Mouse (Mus musculus) limb, embryonic 11.5 days (tissue): Measurements from ENCODE around the gene Baz2b. TPM values are rescaled to one million over a fixed set of nuclear protein-coding genes. Genes with fewer than 3 reads are reported as not detected.

Experiments used
- ATAC-seq: fragments of 200-750 bp; cut with Nextera tagmentation; 2 replicates; pipeline ENCODE4 v1.8.0; 2017; ENCODE audit warnings: low read depth; ENCODE audit not compliant: insufficient number of reproducible peaks, low FRiP score, low TSS enrichment
- DNase-seq: peaks from one replicate; pipeline ENCODE4 v3.0.0-alpha.2; 2015; ENCODE audit warnings: low spot score
- H3K27ac ChIP-seq: fragments of 300-500 bp; sonication (generic); replicated peaks from 2 replicates; pipeline ENCODE4 v1.5.1; 2014; ENCODE audit warnings: low read depth, mild to moderate bottlenecking, low read length
- H3K27me3 ChIP-seq: fragments of 300-500 bp; sonication (generic); 2 replicates; pipeline ENCODE4 v1.6.1; 2014; ENCODE audit warnings: mild to moderate bottlenecking, low read length, mixed read lengths; ENCODE audit not compliant: control insufficient read depth, insufficient read depth
- H3K36me3 ChIP-seq: fragments of 300-500 bp; sonication (generic); 2 replicates; pipeline ENCODE4 v1.6.1; 2014; ENCODE audit warnings: mild to moderate bottlenecking, low read length, moderate library complexity, mixed read lengths; ENCODE audit not compliant: control insufficient read depth, insufficient read depth
- H3K4me1 ChIP-seq: fragments of 300-500 bp; sonication (generic); 2 replicates; pipeline ENCODE4 v1.6.1; 2014; ENCODE audit warnings: low read length, mixed read lengths; ENCODE audit not compliant: control insufficient read depth, insufficient read depth
- H3K4me2 ChIP-seq: fragments of 300-500 bp; sonication (generic); 2 replicates; pipeline ENCODE4 v1.6.1; 2014; ENCODE audit warnings: low read depth, mild to moderate bottlenecking, moderate library complexity; ENCODE audit not compliant: severe bottlenecking
- H3K4me3 ChIP-seq: fragments of 300-500 bp; sonication (generic); 2 replicates; pipeline ENCODE4 v1.5.1; 2014; ENCODE audit warnings: low read depth, low read length
- H3K9ac ChIP-seq: fragments of 300-500 bp; sonication (generic); 2 replicates; pipeline ENCODE4 v1.6.1; 2014; ENCODE audit warnings: mild to moderate bottlenecking, low read length
- H3K9me3 ChIP-seq: fragments of 300-500 bp; sonication (generic); 2 replicates; pipeline ENCODE4 v1.6.1; 2016; ENCODE audit warnings: low read length; ENCODE audit not compliant: control insufficient read depth
- WGBS: fragments of 180-500 bp; shearing (Covaris S2); extraction: QIAGEN DNeasy Blood & Tissue Kit; methylation state at CpG from one replicate; pipeline ENCODE4 v1.1.7; 2014; 5-methylcytosine and 5-hydroxymethylcytosine counted together
- polyA plus RNA-seq: library from polyadenylated mRNA; unstranded; fragments of >200 nt; fragmentation: Nextera tagmentation; extraction: Ambion mirVana; gene quantifications from 2 replicates; pipeline ENCODE4 v1.2.1, GENCODE M21; 2014

Baz2b gene
- polyA plus RNA-seq, 1 experiment from 2014 or later, result 64.2 TPM

DNA sequence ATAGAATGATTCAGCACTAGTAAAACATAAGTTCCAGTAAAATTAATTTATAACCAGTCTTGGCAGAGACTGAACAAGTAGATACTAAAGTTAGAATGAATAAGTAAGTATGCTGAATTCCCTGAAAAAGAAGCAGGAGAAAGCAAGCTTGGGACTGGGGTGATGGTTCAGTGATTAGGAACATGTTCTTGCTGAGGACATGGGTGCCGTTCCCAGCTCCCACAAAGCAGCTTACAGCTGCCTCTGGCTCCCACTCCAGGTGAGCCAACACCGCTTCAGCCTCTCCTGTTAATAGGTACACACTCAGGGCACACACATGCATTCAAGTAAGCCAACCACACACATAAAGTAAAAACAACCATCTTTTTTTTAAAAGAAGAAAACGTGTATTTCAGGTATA is 32.1 kb downstream of the Baz2b start:
- H3K9ac ChIP-seq, result no peak overlapping the region
- H3K27me3 ChIP-seq, result no peaks in the 10 kb centered on the region
- 87% methylated on average over 3 of the region's 3 CpGs for WGBS
- H3K27ac ChIP-seq, result no peak overlapping the region
- H3K4me3 ChIP-seq, result no peak overlapping the region
- no peaks in the 10 kb centered on the region for H3K4me1 ChIP-seq
- ATAC-seq (no peak), DNase-seq (no peak)
- H3K4me2 ChIP-seq, result no peak overlapping the region
- no peaks in the 10 kb centered on the region for H3K9me3 ChIP-seq
- H3K36me3 ChIP-seq, result no peaks in the 10 kb centered on the region

- Histone ChIP-seq H3K9ac (no peak overlapping the region), H3K27ac (no peak overlapping the region), H3K9me3 (no peaks in the 10 kb centered on the region), H3K4me3 (no peak overlapping the region), H3K27me3 (no peaks in the 10 kb centered on the region), H3K4me2 (no peak overlapping the region), H3K36me3 (no peaks in the 10 kb centered on the region), H3K4me1 (no peaks in the 10 kb centered on the region)
- ATAC-seq (no peak), DNase-seq (no peak)
- 92% methylated on average over 5 of the region's 5 CpGs for WGBS
Observed at GRCm38 (mm10) chr2:60176087-60176486, 33.6 kb downstream of the Baz2b start.

DNA sequence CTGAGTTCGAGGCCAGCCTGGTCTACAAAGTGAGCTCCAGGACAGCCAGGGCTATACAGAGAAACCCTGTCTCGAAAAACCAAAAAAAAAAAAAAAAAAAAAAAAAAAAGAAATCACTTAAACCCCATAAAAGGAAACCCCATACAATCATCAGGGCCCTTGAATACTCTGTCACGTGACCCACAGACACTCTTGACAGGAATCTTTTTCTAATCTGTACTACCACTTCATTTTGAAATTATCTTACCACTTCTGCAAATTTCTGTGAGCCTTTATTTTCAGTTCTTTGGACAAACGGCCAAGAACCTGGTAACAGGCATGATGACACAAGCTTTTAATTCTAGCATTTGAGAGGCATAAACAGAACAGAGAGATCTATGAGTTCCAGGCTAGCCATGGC is 34.6 kb downstream of the Baz2b start:
- Histone ChIP-seq H3K4me2 (no peak overlapping the region), H3K9ac (no peak overlapping the region), H3K27me3 (no peaks in the 10 kb centered on the region), H3K4me3 (no peak overlapping the region), H3K4me1 (no peaks in the 10 kb centered on the region), H3K27ac (no peak overlapping the region), H3K9me3 (no peaks in the 10 kb centered on the region), H3K36me3 (no peaks in the 10 kb centered on the region)
- ATAC-seq (no peak), DNase-seq (no peak)
- 88% methylated on average over 3 of the region's 4 CpGs for WGBS

DNA sequence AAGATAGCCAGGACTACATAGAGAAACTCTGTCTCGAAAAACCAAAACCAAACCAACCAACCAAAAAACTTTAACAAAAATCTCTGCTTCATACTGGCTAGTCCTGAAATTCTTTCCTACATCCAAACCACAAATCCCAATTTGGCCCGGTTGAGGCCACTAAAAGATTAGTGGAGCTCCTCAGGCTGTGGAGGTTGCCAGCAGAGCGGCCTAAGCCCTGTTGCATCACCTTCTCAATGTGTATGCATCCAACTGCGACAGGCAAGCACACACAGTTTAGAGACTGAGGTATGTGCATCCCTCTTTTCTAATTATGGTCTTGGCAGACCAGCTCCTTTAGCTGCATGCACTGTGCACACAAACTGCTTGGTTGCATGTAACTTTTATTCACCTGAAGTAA is 36.0 kb downstream of the Baz2b start:
- Histone ChIP-seq H3K36me3 (no peaks in the 10 kb centered on the region), H3K9me3 (no peaks in the 10 kb centered on the region), H3K4me3 (no peak overlapping the region), H3K27me3 (no peaks in the 10 kb centered on the region), H3K9ac (no peak overlapping the region), H3K4me1 (no peaks in the 10 kb centered on the region), H3K27ac (no peak overlapping the region), H3K4me2 (no peak overlapping the region)
- ATAC-seq (no peak), DNase-seq (no peak)
- 95% methylated on average over 4 of the region's 4 CpGs for WGBS

DNA sequence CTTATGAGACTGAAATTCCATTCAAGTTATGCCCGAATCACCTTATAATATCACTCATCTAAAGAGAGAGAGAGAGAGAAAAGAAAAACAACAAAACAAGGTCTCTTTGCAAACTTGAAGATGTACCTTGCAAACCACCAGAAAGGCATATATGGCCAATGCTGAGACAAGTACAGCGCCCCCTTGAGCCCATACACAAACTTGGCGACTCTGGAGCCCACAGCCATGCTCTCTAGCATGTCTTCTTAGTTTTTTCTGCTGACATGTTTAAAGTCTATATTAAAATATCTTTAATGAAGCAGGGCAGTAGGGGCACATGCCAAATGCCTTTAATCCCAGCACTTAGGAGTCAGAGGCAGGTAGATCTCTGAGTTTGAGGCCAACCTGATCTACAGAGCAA is 36.4 kb downstream of the Baz2b start:
- no peak for DNase-seq
- Histone ChIP-seq H3K4me2 (no peak overlapping the region), H3K27ac (no peak overlapping the region), H3K27me3 (no peaks in the 10 kb centered on the region), H3K36me3 (no peaks in the 10 kb centered on the region), H3K4me3 (no peak overlapping the region), H3K9ac (no peak overlapping the region), H3K9me3 (no peaks in the 10 kb centered on the region), H3K4me1 (no peaks in the 10 kb centered on the region)
- 64% methylated on average over 3 of the region's 3 CpGs for WGBS
- no peak for ATAC-seq

DNA sequence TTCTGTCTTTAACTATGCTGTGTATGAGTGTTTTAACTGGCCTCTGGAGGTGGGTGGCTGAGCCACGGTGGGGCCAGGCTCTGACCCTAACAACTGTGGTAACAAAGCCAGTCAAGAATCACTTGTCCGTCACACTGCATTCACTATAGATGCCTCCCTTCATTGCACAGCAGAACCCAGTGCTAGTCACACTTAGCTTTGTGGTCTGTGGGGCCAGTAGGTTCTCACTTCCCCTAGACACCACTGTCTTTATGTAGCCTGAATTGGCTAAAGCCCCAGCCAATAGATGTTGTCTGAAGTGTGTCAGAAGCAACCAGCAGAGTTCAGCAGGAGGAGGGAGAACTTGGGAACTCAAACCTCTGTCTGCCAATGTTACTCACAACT is 37.1 kb downstream of the Baz2b start:
- H3K4me1 ChIP-seq, result no peaks in the 10 kb centered on the region
- no peaks in the 10 kb centered on the region for H3K9me3 ChIP-seq
- 85% methylated on average over 2 of the region's 2 CpGs for WGBS
- no peaks in the 10 kb centered on the region for H3K36me3 ChIP-seq
- no peak overlapping the region for H3K9ac ChIP-seq
- H3K4me2 ChIP-seq, result no peak overlapping the region
- no peak overlapping the region for H3K4me3 ChIP-seq
- DNase-seq (no peak), ATAC-seq (no peak)
- no peaks in the 10 kb centered on the region for H3K27me3 ChIP-seq
- H3K27ac ChIP-seq, result no peak overlapping the region

GRCm38 (mm10) chr2:60171786-60172530 is 37.7 kb downstream of the Baz2b start:
- no peaks in the 10 kb centered on the region for H3K36me3 ChIP-seq
- WGBS, result 80% methylated on average over 7 of the region's 7 CpGs
- no peak overlapping the region for H3K4me3 ChIP-seq
- no peaks in the 10 kb centered on the region for H3K4me1 ChIP-seq
- no peak overlapping the region for H3K27ac ChIP-seq
- DNase-seq (no peak), ATAC-seq (no peak)
- no peak overlapping the region for H3K4me2 ChIP-seq
- no peaks in the 10 kb centered on the region for H3K9me3 ChIP-seq
- H3K27me3 ChIP-seq, result no peaks in the 10 kb centered on the region
- no peak overlapping the region for H3K9ac ChIP-seq

DNA sequence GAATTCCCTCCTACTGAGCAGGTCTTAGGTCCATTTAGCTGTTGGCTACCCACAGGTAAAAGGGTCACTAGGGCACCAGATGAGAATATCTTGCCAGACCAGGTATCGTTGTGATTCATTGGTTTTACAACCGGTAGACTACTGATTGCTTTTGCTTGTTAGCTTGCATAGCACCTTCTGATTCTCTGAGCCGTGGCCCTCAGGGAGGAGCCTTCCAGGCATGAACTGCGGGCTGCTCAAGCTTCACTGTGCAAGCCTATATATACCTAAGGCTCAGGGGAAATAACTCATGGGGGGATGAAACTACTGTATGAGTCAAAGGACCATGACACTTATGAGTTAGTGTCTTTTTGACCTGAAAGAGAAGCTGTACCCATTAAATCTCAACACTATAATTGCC is 42.8 kb downstream of the Baz2b start:
- Histone ChIP-seq H3K9me3 (no peaks in the 10 kb centered on the region), H3K4me2 (no peak overlapping the region), H3K27me3 (no peaks in the 10 kb centered on the region), H3K27ac (no peak overlapping the region), H3K36me3 (no peaks in the 10 kb centered on the region), H3K4me3 (no peak overlapping the region), H3K4me1 (no peaks in the 10 kb centered on the region), H3K9ac (no peak overlapping the region)
- no peak for ATAC-seq
- no peak for DNase-seq
- WGBS, result 80% methylated on average over 4 of the region's 4 CpGs

GRCm38 (mm10) chr2:60165679-60166078 is 44.0 kb downstream of the Baz2b start:
- no peaks in the 10 kb centered on the region for H3K4me1 ChIP-seq
- no peak for ATAC-seq
- 93% methylated on average over 11 of the region's 11 CpGs for WGBS
- H3K27me3 ChIP-seq, result no peaks in the 10 kb centered on the region
- H3K4me2 ChIP-seq, result no peak overlapping the region
- no peak for DNase-seq
- no peak overlapping the region for H3K9ac ChIP-seq
- H3K27ac ChIP-seq, result no peak overlapping the region
- no peaks in the 10 kb centered on the region for H3K36me3 ChIP-seq
- H3K4me3 ChIP-seq, result no peak overlapping the region
- no peaks in the 10 kb centered on the region for H3K9me3 ChIP-seq
